Mouse (Mus musculus): ENCODE measurements around the gene Alox12b.
A peak's percentile ranks its signal among the peaks of the same experiment; 100 is the strongest.

Alox12b gene

DNA sequence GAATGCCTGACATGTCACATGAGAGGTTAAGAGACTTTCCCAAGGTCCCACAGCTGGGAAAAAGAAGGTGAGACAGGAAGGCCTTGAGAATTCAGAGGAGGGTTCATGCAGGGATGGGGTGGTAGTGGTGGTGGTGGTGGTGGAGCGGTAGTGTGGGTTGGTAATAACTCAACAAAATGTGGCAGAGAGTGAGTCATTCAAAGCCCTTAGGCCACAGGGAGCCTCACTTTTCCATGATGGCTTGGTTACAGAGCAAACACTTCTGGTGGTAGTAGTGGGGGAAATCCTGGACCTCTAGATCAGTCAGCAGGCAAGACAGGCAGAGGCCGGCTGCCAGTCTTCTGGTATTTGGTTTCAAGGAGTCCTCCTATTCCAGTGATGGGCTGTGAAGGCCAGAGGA, 15.8 kb downstream of the Alox12b start:
- no peak for DNase-seq (ENCODE audit: low read depth, low spot score)

DNA sequence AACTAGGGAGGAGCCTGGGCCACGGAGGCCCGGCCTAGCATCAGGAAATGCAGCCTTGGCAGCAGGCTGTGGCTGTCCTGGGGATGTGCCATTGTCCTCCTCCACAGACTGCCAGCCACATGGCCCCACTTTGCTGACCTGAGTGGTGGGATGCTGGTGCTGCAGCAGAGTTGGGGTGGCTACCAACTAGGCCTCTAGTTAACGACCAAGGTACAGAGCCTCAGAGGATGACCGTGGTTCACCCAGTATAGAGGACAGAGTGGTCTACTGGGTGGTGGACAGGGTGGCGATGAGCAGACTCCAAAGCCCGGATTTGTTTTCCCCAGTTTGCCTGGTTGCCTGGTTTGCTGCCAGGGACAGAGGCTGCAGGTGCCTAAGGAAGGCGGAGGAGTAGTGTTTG, 17.9 kb downstream of the Alox12b start:
- no peak for DNase-seq (ENCODE audit: low read depth, low spot score)

DNA sequence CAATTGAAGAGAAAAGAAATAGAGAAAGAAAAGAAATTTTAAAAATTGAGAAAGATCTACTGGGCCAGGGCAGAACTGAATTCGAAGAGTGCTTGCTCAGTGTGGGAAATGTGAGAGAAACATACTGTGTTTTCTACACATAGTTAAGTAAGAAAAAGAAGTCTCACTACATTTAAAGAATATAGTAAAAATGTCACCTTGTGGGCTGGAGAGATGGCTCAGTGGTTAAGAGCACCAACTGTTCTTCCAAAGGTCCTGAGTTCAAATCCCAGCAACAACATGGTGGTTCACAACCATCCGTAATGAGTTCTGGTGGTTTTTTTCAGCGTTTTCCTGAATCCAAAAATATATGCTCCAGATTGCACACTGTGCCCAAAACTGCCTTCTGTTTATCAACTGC, 21.7 kb downstream of the Alox12b start:
- DNase-seq (ENCODE audit: low read depth, low spot score) = no peak

DNA sequence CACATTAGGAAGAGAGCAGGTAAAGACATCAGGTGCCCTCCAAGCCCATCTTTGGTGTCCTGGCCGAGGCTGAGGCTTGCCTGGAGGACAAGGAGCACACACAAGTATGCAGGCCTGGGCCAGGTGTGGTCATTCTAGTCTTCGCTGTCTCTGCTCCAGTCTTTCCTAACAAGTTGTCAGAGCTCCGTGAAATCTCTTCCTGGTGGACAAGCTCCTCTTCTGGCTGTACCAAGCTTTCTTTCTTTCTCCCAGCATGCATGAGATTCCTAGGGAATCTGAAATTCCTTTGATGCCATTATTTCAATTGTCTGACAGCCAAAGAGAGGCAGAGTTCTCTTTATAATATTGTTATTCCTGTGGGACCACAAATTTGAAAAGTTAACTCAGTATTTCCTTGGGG, 22.7 kb downstream of the Alox12b start:
- DNase-seq (ENCODE audit: low read depth, low spot score) = no peak

DNA sequence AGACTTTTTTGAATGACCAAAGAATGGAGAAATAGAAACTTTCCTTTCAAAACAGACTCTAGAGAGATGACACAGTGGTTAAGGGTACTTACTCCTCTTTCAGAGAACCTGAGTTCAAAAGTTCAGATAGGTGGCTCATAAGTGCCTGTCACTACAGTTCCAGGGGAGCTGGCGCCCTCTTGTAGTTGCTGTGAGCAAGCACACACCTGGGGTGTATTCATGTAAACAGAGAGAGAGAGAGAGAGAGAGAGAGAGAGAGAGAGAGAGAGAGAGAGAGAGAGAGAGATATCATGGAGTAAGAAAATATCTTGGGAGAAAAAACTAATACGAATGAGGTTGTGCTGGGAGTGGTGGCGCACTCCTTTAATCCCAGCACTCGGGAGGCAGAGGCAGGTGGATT, 23.3 kb downstream of the Alox12b start:
- no peak for DNase-seq (ENCODE audit: low read depth, low spot score)

DNA sequence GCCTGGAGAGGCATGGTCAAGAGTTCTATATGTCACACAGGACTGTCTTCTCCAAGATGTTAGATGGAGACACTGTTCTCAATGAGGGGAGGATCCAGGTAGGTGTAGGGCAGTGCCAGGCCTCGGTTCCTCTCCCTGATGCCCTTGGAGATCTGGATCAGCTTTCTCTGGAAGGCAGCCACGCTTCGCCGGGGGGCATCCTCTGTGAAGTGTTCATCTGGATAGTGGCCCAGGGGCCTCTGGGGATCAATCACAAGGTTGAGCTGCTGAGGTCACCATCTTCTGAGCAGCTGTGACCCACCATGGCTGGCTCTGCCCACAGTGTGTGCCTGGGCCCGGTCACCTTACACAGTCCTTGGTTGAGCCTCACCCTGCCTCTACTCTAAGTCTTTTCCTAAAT, 28.2 kb downstream of the Alox12b start:
- no peak for DNase-seq (ENCODE audit: low read depth, low spot score)

DNA sequence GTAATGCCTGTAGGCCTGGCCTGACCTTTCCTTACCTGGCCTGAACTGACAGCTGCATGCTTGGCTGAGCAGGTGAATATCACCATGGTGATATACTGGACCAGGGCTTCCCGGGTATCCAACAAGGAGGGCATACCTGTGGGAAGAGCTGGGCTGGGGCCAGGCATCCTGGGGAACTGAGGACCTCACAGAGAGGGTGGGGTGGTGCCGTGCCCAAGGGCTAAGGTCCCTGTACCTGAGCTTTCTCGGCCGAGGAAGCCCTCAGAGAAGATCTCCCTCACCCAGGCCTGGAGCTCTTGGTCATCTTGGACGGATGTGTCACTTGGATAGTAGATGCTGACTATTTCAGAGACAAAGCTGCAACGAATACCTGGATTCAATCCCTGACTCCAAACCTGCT, 29.1 kb downstream of the Alox12b start:
- no peak for DNase-seq (ENCODE audit: low read depth, low spot score)

DNA sequence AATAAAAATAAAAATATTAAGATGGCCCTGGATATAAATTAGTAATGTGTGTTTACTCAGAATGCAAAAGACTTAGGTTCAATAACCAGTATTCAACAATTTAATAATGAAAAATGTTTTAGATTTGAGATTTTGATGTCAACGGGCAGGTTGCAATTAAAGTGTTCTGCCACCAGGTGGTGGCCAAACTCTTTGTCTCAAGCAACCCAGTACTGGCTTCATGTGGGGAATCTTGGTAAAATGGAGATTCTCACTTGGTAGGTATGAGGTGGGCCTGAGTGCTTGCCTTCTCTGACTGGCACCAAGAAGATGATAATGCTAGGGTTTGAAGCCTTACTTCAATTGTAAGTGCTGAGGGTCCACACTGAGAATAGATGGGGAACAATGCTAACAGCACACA, 36.1 kb downstream of the Alox12b start:
- peak; percentile 36 for DNase-seq (ENCODE audit: low read depth, low spot score)

DNA sequence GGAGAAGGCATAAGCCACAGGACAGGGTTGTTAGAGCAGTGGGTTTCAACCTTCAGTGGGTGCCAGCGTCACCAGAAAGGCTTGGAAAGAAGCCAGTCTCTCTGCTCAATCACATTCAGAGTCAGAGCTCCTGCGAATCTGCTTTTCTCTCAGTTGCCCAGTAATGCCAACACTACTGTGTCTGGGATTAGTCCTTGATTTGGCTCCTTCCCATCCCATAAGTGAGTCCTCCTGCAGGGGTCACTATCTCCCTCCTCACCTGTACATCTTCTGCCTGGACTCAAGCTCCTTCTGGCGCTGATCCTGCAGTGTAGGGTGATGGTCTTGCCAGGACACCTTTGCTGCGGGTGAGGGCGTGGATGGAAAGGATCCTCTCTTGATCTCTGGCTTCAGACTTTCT, 40.0 kb downstream of the Alox12b start:
- no peak for DNase-seq (ENCODE audit: low read depth, low spot score)

DNA sequence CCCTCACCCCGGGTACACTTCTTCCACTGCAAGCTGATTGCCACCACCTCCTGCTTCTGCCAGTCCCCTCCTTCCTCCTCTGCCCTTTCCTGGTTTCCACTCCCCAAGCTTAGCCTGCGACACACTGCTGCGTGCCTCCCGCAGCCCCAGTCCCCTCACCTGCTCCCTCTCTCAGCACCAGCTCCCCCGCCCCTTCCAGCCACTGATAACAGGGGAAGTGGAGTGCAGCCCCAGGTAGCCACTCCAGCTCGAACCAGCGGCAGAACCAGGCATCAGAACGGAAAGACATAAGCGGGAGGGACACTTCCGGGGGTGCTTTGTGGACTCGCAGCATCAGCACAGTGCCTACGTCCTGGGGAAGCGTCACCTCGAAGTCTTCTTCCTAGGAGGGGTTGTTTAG, 40.4 kb downstream of the Alox12b start:
- DNase-seq (ENCODE audit: low read depth, low spot score) = no peak

DNA sequence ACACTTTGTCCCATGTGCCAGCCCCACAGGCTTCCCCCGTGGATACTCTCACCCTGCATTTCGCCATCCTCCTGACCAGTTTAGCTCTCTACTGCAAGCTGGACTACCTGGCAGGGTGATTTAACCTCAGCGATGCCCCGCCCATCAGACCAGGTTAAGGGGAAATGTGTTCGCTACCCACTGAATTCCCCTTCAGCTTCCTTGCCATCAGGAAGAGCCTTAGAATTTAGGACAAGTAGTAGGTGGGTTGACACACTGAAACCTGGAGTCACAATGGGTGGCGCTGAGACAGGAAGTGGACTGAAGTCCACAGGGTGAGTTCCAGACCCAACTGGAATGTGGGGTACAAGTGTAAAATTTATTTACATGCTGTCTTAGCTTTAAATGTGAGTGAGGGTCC, 41.0 kb downstream of the Alox12b start, which contains the start of gene Alox8:
Gene Alox8, minus strand, starts transcription at position 101 of the 400 bp plus-strand sequence.
- no peak for DNase-seq (ENCODE audit: low read depth, low spot score)

DNA sequence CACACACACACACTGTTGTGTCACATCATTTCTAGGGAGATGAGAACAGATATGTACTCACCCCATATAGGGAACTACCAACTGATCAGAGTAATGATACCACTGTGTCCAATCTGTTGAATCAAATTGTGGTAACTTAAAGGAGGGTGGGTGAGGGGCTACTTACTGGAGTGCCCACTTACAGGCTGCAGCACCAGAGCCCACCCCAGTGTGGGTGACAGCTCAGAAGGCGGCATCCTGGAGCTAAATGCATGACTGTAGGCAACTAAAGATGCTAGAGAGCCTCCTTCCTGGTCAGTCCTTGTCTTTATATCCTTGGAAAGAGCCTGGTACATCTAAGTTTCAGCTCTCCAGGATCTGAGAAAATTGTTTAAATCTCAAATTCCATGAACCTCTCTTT, 42.5 kb downstream of the Alox12b start:
- no peak for DNase-seq (ENCODE audit: low read depth, low spot score)

DNA sequence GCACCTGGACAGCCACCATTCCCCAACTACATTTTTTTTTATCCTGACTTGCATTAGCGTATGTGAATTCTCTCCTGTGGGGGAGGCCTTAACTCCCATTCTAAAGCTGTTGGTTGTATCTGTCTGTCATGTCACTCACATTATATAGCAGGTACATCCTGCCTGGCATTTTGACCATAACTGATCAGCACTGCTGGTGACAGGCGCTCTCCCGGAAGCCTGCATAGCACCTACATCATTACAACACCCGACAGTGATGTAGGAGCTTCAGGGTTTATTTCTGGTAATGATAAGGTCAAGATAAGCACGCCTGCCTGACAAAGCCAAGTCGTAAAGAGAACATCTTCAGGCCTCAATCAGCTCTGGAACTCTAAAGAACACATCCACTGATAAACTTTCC, 43.4 kb downstream of the Alox12b start:
- no peak for DNase-seq (ENCODE audit: low read depth, low spot score)

DNA sequence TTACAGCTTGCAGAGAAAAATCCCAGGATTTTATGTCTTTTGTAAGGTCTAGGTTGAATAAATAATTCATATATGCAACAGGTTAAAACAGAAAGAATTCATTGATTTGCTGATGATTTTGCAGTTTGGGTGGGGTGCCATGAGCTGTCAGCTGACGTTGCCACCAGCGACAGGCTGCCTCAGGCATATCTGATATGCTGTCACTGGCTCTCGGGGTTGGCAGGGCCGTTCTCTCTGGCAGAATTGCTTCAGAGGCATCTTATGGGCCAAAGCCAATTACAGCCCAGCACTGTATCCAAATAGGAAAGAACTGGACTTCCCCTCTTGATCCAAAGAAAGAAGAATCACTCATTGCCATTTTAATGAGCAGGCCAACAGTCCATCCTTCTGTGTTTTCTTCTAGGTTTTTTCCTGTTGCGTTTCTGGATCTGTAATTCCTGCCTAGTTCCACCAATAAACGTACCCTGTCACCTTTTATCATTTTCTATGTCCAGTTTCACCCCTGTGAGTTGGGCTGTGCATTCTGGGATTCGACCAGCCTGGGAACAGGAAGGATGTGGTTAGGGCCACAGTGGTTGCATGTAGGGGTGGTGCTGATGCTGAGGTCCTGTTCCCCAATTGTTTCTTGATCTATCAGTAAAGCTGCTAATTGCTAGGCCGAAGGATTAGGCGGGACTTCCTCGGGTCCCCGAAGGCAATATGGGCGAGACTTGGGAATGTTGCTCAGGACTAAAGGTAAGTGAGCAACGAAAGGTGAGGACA, 45.9 kb downstream of the Alox12b start:
- DNase-seq (ENCODE audit: low read depth, low spot score) = no peak

DNA sequence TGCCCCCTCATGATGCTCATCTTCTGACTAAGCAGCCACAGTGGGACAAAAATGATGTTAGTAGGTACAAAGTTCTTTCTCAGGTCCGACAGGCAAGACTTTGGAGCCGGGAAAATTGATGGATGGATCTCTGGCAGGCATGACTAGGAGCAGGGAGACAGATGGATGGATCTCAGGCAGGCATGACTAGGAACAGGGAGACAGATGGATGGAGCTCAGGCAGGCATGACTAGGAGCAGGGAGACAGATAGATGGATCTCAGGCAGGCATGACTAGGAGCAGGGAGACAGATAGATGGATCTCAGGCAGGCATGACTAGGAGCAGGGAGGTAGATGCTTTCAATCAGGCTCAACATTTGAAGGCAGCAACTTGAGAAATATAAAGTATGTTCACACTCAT, 54.6 kb downstream of the Alox12b start:
- peak; percentile 65 for DNase-seq (ENCODE audit: low read depth, low spot score)

DNA sequence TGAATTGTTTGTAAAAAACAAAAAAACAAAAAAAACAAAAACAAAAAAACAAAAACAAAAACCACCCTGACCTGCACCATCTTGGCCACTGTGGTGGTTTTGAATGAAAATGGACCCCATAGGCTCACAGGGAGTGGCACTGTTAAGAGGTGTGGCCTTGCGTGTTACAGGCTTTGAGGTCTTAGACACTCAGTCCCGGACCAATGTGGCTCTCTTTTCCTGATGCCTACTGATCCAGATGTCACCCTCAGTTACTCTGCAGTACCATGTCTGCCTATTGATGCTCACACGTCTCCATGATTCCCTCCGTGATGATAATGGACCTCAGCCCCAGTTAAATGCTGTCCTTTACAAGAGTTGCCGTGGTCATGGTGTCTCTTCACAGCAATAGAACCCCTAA, 60.6 kb downstream of the Alox12b start:
- no peak for DNase-seq (ENCODE audit: low read depth, low spot score)

DNA sequence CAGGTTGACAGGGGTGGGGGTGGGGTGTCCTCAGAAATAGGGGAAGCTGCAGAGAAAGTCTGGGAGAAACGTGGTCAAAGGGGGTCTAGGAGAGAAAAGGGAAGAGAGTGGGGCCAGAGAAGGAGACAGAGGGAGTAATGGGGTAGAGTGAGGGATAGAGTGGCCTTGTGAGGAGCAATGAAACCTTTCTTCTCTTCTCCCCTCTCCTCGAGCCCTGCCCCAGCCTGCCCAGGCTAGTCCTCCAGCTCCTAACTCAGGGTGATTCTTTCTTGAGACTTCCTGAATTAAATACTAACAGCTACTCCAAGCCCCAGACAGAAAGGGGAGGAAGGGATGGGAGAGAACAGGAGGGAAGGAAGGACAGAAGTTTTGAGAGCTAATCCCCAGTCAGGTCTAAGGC, 61.9 kb downstream of the Alox12b start:
- DNase-seq (ENCODE audit: low read depth, low spot score) = no peak
